Mouse (Mus musculus) T-helper 2 cell (primary cell): ENCODE results near the gene Espn.

Source experiments
- in situ Hi-C: fragments of 300-600 bp; cut with MboI, MseI; formaldehyde crosslinking; loops from one replicate; pipeline ENCODE4 v1.15.1; 2025; ENCODE audit warnings: high pct_unique_total_duplicates

The Espn gene

DNA sequence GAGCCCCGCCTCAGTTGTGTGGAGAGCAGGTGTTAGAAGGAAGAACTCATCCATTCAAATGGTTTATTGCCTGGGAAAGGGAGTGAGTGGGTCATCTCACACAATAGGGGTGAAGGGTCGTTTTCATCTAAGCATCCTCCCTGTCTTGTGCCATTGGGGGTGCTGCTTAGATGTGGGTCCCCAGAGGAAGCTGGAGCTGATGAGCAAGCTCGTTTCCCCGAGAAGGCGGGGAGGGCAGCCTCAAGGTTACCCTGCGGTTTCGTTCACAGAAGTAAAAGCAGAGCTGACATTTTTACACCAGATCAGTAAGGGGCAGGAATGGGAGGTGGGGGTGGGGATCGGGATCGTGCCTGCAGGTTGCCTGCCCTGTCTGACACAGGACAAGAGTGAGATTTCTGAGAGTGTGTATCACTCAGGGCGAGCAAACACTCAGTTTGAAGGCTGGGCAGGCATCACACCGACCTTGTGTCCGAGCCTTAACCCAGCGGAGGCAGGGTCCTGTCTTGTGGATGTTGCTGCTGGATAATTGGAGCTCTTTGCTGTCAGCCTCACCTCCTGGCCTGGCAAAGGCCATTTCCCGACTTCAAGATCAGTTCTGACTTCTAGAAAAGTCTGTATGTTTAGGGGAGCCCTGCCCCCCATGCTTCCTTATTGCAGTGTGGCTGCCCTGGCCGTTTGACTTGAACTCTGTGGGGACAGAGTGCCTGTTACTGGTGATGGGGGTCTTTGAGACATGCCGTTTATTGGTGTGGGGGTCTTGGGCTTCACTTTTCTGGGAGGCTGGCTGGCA lies 26.9 kb upstream of the Espn start:
- in situ Hi-C loops = no loop called here

GRCm38 (mm10) chr4:152178344-152178864 lies 26.2 kb upstream of the Espn start:
- in situ Hi-C loops = no loop called here

DNA sequence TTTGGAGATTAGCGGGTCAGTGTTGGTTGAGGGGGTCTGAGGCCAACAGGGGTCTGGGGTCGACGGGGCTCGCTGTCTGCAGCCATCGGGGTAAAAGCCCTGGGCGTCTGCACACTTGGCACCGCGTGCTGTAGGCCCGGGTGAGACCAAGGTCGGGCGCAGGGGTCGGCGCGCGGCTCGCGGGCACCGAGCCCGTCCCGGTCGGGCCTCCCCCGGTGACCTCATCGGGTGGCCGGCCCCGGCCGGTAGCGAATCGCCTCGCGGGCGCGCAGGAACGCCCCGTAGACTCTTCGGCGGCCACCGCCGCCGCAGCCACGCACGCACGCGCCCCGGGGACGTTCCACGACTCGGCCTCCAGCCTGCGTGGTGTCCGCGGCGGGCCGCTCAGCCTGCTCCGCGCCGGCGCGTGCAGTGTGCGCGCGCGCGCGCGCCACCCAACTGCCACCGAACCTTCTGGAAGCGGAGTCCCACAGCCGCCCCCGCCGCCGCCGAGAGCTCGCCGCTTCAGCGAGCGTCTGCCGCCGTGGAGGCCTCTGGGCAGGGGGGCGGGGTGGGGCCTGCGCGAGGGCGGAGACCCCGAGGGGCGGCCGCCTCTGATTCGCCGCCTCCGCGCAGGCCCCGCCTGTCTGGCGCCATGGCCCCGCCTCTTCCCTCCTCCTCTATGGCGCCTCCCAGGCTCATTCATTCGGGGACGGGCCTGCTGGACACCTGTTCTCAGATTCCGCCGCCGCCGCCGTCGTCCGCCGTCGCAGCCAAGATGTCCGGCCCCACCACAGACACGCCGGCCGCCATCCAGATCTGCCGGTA lies 25.6 kb upstream of the Espn start, which contains the start of gene Acot7:
Acot7 (plus strand) TSS at position 598 of the 807 bp plus-strand sequence.
- in situ Hi-C loops = no loop called here

DNA sequence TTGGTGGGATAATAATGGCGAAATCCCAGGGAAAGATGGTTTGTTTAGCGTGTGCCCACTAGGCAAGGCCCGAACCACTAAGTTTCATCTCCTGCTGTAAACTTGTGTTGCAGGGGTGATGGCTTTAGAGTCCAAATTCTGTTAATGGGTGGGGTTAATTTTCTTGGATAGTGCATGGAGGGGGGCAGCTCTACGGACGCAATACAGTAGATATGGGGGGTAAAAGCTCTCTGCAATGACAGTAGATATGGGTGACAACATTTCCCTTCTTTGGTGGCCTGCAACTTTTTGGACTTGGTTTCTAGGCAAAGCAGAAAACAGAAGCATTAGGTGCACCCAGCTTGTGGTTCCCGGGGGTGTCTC lies 25.0 kb upstream of the Espn start:
- in situ Hi-C loops = no loop called here

DNA sequence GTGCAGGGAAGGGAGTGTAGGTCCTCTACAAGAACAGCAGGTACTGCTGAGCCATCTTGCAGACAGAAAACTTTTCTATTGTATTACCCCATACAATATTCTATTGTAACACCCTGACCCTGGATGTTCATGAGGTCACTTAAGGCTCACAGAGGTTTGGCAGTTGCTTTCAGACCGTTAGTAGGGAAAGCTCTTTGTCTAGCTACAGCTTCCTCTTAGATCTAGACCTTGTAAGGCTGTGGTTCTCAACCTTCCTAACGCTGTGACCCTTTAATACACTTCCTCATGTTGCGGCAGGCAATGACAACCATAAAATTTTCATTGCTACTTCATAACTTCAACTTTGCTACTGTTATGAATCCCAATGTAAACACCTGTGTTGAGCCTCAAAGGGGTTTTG lies 24.5 kb upstream of the Espn start:
- in situ Hi-C loops = no loop called here

DNA sequence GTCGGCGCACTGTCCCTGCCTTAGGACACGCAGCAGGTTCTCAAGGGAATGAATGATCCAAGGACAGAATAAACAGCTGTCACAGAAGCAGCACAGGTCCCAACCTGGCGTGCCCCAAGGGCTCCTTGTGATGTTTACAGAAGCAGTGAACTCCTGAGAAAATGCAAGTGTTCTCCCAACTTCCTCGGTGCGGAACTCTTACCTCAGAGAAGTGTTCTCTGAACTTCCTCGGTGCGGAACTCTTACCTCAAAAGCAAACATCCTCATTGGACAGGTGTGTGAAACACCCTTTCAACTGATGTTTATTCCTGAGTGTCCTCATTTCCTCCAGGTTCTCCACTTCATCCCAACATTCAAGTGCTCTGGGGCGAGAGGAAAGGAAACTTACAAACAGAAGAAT lies 21.8 kb upstream of the Espn start:
- in situ Hi-C loops = loop anchor here (5.0 kb wide), 1 partner anchor 108 kb away; no protein-coding TSS in a partner anchor

GRCm38 (mm10) chr4:152173041-152173440 lies 20.9 kb upstream of the Espn start:
- in situ Hi-C loops = loop anchor here (5.0 kb wide), 1 partner anchor 109 kb away; no protein-coding TSS in a partner anchor

DNA sequence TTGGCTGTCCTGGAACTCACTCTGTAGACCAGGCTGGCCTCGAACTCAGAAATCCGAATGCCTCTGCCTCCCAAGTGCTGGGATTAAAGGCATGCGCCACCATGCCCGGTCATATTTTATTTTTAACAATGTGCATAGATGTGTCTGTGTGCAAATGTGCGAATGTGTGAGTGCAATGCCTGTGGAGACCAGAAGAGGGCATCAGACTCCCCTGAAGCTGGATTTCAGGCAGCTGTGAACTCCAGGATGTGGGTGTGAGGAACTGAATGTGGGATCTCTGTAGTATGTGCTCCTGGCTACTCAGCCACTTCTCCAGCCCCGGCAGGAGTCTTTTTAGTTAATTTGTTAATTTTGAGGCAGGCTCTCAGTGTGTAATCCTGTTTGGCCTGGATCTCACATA lies 19.4 kb upstream of the Espn start:
- in situ Hi-C loops = loop anchor here (5.0 kb wide), 1 partner anchor 111 kb away; no protein-coding TSS in a partner anchor

DNA sequence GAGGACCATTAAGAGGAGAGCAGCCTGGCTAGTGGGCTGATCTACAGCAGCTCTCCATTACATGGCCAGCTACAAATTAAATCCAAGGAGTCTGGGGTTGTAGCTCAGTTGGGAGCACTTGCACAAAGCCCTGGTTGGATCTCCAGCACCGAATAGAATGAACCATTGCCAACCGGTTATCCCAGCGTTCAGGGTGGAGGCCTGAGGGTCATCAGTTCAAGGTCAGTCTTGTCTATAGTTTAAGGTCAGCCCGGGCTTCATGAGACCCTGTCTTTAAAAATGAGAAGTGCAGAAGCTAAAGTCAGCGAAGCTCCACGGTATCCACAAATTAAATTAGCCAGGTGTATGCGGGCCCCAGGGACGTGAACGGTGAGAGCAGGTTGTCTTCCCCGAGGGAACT lies 18.1 kb upstream of the Espn start:
- in situ Hi-C loops = loop anchor here (5.0 kb wide), 1 partner anchor 112 kb away; no protein-coding TSS in a partner anchor

GRCm38 (mm10) chr4:152169103-152169502 lies 16.9 kb upstream of the Espn start:
- in situ Hi-C loops = loop anchor here (10.0 kb wide), 1 partner anchor 564 kb away; no protein-coding TSS in a partner anchor

DNA sequence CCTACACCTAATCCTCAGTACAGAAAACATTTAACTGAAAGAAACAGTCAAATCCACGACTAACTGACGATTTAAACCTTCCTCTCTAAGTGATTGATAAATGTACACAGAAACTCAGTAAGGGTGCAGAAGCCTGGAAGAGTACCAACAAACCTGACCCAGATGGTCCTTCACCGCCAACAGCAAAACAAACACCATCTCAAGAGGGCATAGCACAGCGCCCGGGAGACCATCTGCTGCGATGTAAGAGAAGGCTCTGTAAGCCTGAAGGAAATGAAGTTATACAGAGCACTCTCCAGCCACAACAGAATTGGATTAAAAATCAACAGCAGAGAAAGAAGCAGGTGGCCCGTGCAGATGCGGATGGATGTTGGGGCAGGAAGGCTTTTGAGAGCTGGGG lies 15.9 kb upstream of the Espn start:
- in situ Hi-C loops = loop anchor here (10.0 kb wide), 1 partner anchor 563 kb away; no protein-coding TSS in a partner anchor

GRCm38 (mm10) chr4:152165036-152165931 lies 13.1 kb upstream of the Espn start:
- in situ Hi-C loops = loop anchor here (10.0 kb wide), 1 partner anchor 560 kb away; no protein-coding TSS in a partner anchor

DNA sequence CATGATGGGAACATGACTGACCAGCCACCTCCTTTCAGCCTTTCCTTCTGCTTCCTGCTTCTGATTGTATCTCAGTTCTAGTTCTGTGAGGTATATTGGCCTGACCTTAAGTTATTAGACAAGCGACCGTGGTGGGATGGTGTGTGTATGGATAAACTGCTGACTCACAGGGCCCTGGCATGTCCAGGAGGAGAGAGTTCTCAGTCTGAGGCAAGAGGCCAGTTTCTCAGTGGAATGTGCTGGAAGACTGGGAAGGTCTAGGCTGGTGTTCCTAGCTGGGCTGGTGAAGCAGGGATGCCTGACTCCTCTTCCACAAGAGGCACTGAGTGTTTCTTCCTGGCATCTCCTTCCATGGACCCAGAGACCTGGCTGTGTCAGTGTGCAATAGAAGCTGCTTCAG lies 10.6 kb upstream of the Espn start:
- in situ Hi-C loops = loop anchor here (10.0 kb wide), 1 partner anchor 558 kb away; no protein-coding TSS in a partner anchor

GRCm38 (mm10) chr4:152161601-152162000 lies 9.4 kb upstream of the Espn start:
- in situ Hi-C loops = loop anchor here (10.0 kb wide), 1 partner anchor 557 kb away; no protein-coding TSS in a partner anchor

GRCm38 (mm10) chr4:152160748-152161147 lies 8.6 kb upstream of the Espn start:
- in situ Hi-C loops = loop anchor here (10.0 kb wide), 1 partner anchor 556 kb away; no protein-coding TSS in a partner anchor

GRCm38 (mm10) chr4:152159285-152159678 lies 7.1 kb upstream of the Espn start:
- in situ Hi-C loops = loop anchor here (5.0 kb wide), 1 partner anchor 1983 kb away; the partner anchor contains the start of genes Trp73 and Wrap73

- in situ Hi-C loops = loop anchor here (5.0 kb wide), 1 partner anchor 1984 kb away; the partner anchor contains the start of genes Trp73 and Wrap73
Observed at GRCm38 (mm10) chr4:152158585-152159284, 6.6 kb upstream of the Espn start, which contains the start of gene Hes2. Hes2 (plus strand) TSS chr4:152158867.

DNA sequence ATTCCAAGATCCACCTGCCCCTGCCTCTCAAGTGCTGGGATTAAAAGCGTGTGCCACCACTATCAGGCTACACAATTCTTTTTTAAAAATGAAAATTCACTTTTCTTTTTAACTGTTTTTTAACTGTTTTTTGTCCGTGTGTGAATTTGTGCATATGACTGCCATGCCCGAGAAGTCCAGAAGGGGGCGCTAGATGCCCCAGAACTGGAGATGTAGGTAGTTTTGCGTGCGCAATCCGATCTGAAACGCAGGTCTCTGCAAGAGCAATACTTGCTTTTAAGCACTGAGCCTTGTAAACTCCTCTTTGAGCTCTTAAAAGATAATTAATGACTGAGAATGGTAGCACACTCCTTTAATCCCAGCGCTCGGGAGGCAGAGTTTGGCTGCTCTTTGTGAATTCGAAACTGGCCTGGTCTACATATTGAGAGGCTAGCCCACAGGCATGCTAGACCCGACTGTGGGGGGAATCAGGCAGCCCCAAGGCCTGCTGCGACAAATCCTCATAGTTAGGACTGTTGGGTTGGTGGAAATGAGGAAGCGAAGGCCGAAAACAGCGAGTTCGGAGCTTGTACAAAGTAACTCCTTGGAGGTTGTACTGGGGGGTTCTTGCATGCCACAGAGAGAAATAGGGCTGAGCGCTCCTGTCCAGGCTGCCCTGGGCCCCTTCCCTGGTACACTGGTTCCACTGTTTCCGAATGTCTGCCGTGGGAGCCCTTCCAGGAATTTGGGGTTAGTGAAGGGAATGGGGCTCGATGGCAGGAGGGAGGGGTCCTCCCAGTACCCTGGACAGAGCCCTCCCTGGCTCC lies 5.8 kb upstream of the Espn start:
- in situ Hi-C loops = loop anchor here (5.0 kb wide), 1 partner anchor 1984 kb away; the partner anchor contains the start of genes Trp73 and Wrap73

DNA sequence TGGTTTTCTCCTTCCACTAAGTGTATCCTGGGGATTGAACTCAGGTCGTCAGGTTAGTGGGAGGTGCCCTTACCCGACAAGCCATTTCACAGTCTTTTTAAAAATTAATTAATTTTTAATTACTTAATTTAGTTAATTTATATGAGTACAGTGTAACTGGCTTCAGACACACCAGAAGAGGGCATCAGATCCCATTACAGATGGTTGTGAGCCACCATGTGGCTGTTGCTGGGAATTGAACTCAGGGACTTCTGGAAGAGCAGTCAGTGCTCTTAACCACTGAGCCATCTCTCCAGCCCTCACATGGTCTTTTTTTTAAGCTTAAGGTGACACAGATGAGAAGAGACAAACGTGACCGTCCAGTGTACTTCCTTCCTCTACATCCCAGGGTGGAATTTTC lies 2.8 kb upstream of the Espn start:
- in situ Hi-C loops = loop anchor here (5.0 kb wide), 1 partner anchor 1987 kb away; the partner anchor contains the start of genes Trp73 and Wrap73
